Mouse (Mus musculus) embryonic facial prominence, embryonic 11.5 days (tissue): ENCODE data around the gene Adgre4. TPM values are rescaled to one million over a fixed set of nuclear protein-coding genes. Genes with fewer than 3 reads are reported as not detected.
"Not testable (repeated sequence)": the region's sequence is repeated elsewhere in the genome, so short reads cannot be mapped to it uniquely, and the experiment has no call there.

ENCODE experiments used
- ATAC-seq: fragments of 200-750 bp; cut with Nextera tagmentation; replicated peaks from 2 replicates; pipeline ENCODE4 v1.8.0; 2017; ENCODE audit warnings: low read depth; ENCODE audit not compliant: insufficient number of reproducible peaks, low FRiP score, low TSS enrichment
- DNase-seq: peaks from one replicate; pipeline ENCODE4 v3.0.0-alpha.2; 2015; ENCODE audit warnings: low spot score
- H3K27ac ChIP-seq: fragments of 300-500 bp; sonication (generic); replicated peaks from 2 replicates; pipeline ENCODE4 v1.5.1; 2014; ENCODE audit warnings: mild to moderate bottlenecking, low read depth, low read length, control low read depth
- H3K27me3 ChIP-seq: fragments of 300-500 bp; sonication (generic); 2 replicates; pipeline ENCODE4 v1.6.1; 2014; ENCODE audit warnings: mild to moderate bottlenecking, low read length, moderate library complexity, mixed read lengths; ENCODE audit not compliant: control insufficient read depth, insufficient read depth
- H3K36me3 ChIP-seq: fragments of 300-500 bp; sonication (generic); replicated peaks from 2 replicates; pipeline ENCODE4 v1.6.1; 2014; ENCODE audit warnings: low read depth, mild to moderate bottlenecking, low read length, moderate library complexity, mixed read lengths; ENCODE audit not compliant: control insufficient read depth, insufficient read depth
- H3K4me1 ChIP-seq: fragments of 300-500 bp; sonication (generic); 2 replicates; pipeline ENCODE4 v1.6.1; 2014; ENCODE audit warnings: low read length, mixed read lengths; ENCODE audit not compliant: control insufficient read depth, insufficient read depth
- H3K4me2 ChIP-seq: fragments of 300-500 bp; sonication (generic); 2 replicates; pipeline ENCODE4 v1.6.1; 2014; ENCODE audit warnings: low read depth, mild to moderate bottlenecking, control low read depth, low read length, moderate library complexity
- H3K4me3 ChIP-seq: fragments of 300-500 bp; sonication (generic); 2 replicates; pipeline ENCODE4 v1.5.1; 2014; ENCODE audit warnings: low read depth, low read length, control low read depth
- H3K9ac ChIP-seq: fragments of 300-500 bp; sonication (generic); replicated peaks from 2 replicates; pipeline ENCODE4 v1.6.1; 2014; ENCODE audit warnings: mild to moderate bottlenecking, control low read depth, low read length
- H3K9me3 ChIP-seq: fragments of 300-500 bp; sonication (generic); replicated peaks from 2 replicates; pipeline ENCODE4 v1.6.1; 2016; ENCODE audit warnings: mild to moderate bottlenecking, low read length, inconsistent platforms, mixed read lengths; ENCODE audit not compliant: control insufficient read depth
- WGBS: fragments of 180-500 bp; shearing (Covaris S2); extraction: QIAGEN DNeasy Blood & Tissue Kit; methylation state at CpG from one replicate; pipeline ENCODE4 v1.1.7; 2014; 5-methylcytosine and 5-hydroxymethylcytosine counted together
- polyA plus RNA-seq: library from polyadenylated mRNA; unstranded; fragments of >200 nt; fragmentation: Nextera tagmentation; extraction: Ambion mirVana; gene quantifications from 2 replicates; pipeline ENCODE4 v1.2.1, GENCODE M21; 2014

The Adgre4 gene
- polyA plus RNA-seq, 1 experiment from 2014 or later = 0.13 TPM

GRCm38 (mm10) chr17:55751170-55751569 lies 1.4 kb downstream of the Adgre4 start:
- H3K4me2 ChIP-seq = no peak overlapping the region
- no peaks in the 10 kb centered on the region for H3K4me1 ChIP-seq
- H3K9ac ChIP-seq = no peak overlapping the region
- H3K4me3 ChIP-seq = no peak overlapping the region
- no peak overlapping the region for H3K27ac ChIP-seq
- no peaks in the 10 kb centered on the region for H3K36me3 ChIP-seq
- DNase-seq = no peak
- no peak for ATAC-seq
- H3K27me3 ChIP-seq = no peaks in the 10 kb centered on the region
- 73% methylated on average over 2 of the region's 2 CpGs for WGBS
- H3K9me3 ChIP-seq = no peaks in the 10 kb centered on the region

GRCm38 (mm10) chr17:55813642-55814041 lies 63.9 kb downstream of the Adgre4 start:
- H3K27ac ChIP-seq = no peak overlapping the region
- no peaks in the 10 kb centered on the region for H3K9me3 ChIP-seq
- no peaks in the 10 kb centered on the region for H3K4me1 ChIP-seq
- H3K4me2 ChIP-seq = no peak overlapping the region
- no peak for ATAC-seq
- no peaks in the 10 kb centered on the region for H3K36me3 ChIP-seq
- no peaks in the 10 kb centered on the region for H3K27me3 ChIP-seq
- DNase-seq = peak; percentile 25
- no peak overlapping the region for H3K9ac ChIP-seq
- H3K4me3 ChIP-seq = no peak overlapping the region

- H3K4me3 ChIP-seq = no peak overlapping the region
- 92% methylated on average over 4 of the region's 4 CpGs for WGBS
- no peak overlapping the region for H3K27ac ChIP-seq
- no peak for DNase-seq
- no peaks in the 10 kb centered on the region for H3K4me1 ChIP-seq
- no peak overlapping the region for H3K4me2 ChIP-seq
- no peaks in the 10 kb centered on the region for H3K9me3 ChIP-seq
- no peaks in the 10 kb centered on the region for H3K27me3 ChIP-seq
- no peak overlapping the region for H3K9ac ChIP-seq
- no peaks in the 10 kb centered on the region for H3K36me3 ChIP-seq
- ATAC-seq = no peak
These were observed 67.1 kb downstream of the Adgre4 start for GRCm38 (mm10) chr17:55816853-55817252.

GRCm38 (mm10) chr17:55821566-55821965 lies 71.8 kb downstream of the Adgre4 start:
- WGBS = 65% methylated on average over 1 of the region's 1 CpGs

GRCm38 (mm10) chr17:55843067-55843466 lies 93.3 kb downstream of the Adgre4 start:
- no peak for ATAC-seq
- WGBS = 90% methylated on average over 4 of the region's 4 CpGs

More at GRCm38 (mm10) chr17:55821566-55821965, 71.8 kb downstream of the Adgre4 start:
- Histone ChIP-seq H3K4me1 (no peaks in the 10 kb centered on the region), H3K9me3 (no peaks in the 10 kb centered on the region), H3K4me3 (no peak overlapping the region), H3K27me3 (no peaks in the 10 kb centered on the region), H3K9ac (no peak overlapping the region), H3K4me2 (no peak overlapping the region), H3K36me3 (no peaks in the 10 kb centered on the region), H3K27ac (no peak overlapping the region)
- DNase-seq (no peak), ATAC-seq (no peak)

GRCm38 (mm10) chr17:55877184-55877583 lies 127.4 kb downstream of the Adgre4 start:
- WGBS = 94% methylated on average over 4 of the region's 4 CpGs
- Histone ChIP-seq H3K27me3 (no peaks in the 10 kb centered on the region), H3K4me3 (no peak overlapping the region), H3K27ac (no peak overlapping the region), H3K9ac (no peak overlapping the region), H3K9me3 (no peaks in the 10 kb centered on the region), H3K4me2 (no peak overlapping the region), H3K36me3 (no peaks in the 10 kb centered on the region), H3K4me1 (no peaks in the 10 kb centered on the region)
- ATAC-seq (no peak), DNase-seq (no peak)

More at GRCm38 (mm10) chr17:55843067-55843466, 93.3 kb downstream of the Adgre4 start:
- Histone ChIP-seq H3K27me3 (no peaks in the 10 kb centered on the region), H3K36me3 (no peaks in the 10 kb centered on the region), H3K4me1 (no peaks in the 10 kb centered on the region), H3K4me3 (no peak overlapping the region), H3K9me3 (no peaks in the 10 kb centered on the region), H3K4me2 (no peak overlapping the region), H3K9ac (no peak overlapping the region), H3K27ac (no peak overlapping the region)
- no peak for DNase-seq

- Histone ChIP-seq H3K4me3 (peak overlapping the region; percentile 36), H3K9ac (peak overlapping the region; percentile 57), H3K4me2 (peak overlapping the region; percentile 14)
- H3K27ac ChIP-seq, H3K36me3 ChIP-seq, H3K27me3 ChIP-seq, H3K9me3 ChIP-seq, ATAC-seq, H3K4me1 ChIP-seq: not testable (repeated sequence)
- peak; percentile 9 for DNase-seq
- WGBS = 2% methylated on average over 6 of the region's 8 CpGs
These were observed 128.5 kb downstream of the Adgre4 start for GRCm38 (mm10) chr17:55878282-55878635.

GRCm38 (mm10) chr17:55878636-55879369 lies 129.0 kb downstream of the Adgre4 start, which contains the start of gene Zfp119a:
Gene Zfp119a (minus strand): TSS chr17:55878930.
- peak within 1 kb of the TSS; percentile 48 for H3K4me3 ChIP-seq
- not testable (repeated sequence) for H3K27me3 ChIP-seq, H3K36me3 ChIP-seq, H3K9me3 ChIP-seq, H3K4me1 ChIP-seq
- H3K27ac ChIP-seq = peak within 1 kb of the TSS; percentile 47; the same call in 1 of the 2 replicates
- H3K4me2 ChIP-seq = peak within 1 kb of the TSS; percentile 48
- DNase-seq = peak; percentile 84
- H3K9ac ChIP-seq = peak within 1 kb of the TSS; percentile 59
- peak; percentile 100 for ATAC-seq
- under 1% methylated on average over 37 of the region's 53 CpGs for WGBS
